Mouse (Mus musculus) heart, adult 2 months (tissue): ENCODE measurements at regions not wholly inside any gene's neighbourhood (a gene's known extent, or its start where the extent isn't known, plus 50 kb on each side); places are given as distances from the start of the nearest gene placed in this dataset.

Experiments used
- DNase-seq, 2 experiments: peaks; one replicate each; pipeline ENCODE4 v3.0.0; 2021
- H3K27ac ChIP-seq: fragments of 200-600 bp; 2 replicates; pipeline ENCODE4 v1.8.1; 2022
- H3K27me3 ChIP-seq: fragments of 200-500 bp; 2 replicates; pipeline ENCODE4 v1.6.1; 2012; ENCODE audit warnings: mild to moderate bottlenecking, low read length, inconsistent platforms, mixed read lengths; ENCODE audit not compliant: control insufficient read depth, insufficient read depth
- H3K36me3 ChIP-seq: fragments of 200-500 bp; 2 replicates; pipeline ENCODE4 v1.6.1; 2012; ENCODE audit warnings: low read length, inconsistent platforms; ENCODE audit not compliant: control insufficient read depth, insufficient read depth
- H3K4me1 ChIP-seq: fragments of 200-500 bp; 2 replicates; pipeline ENCODE4 v1.6.1; 2011; ENCODE audit warnings: low read length; ENCODE audit not compliant: control insufficient read depth, insufficient read depth
- H3K4me3 ChIP-seq: fragments of 200-600 bp; 2 replicates; pipeline ENCODE4 v1.8.1; 2022
- H3K79me2 ChIP-seq: fragments of 200-500 bp; replicated peaks from 2 replicates; pipeline ENCODE4 v1.6.1; 2012; ENCODE audit warnings: mild to moderate bottlenecking, inconsistent platforms, low read length, moderate library complexity, mixed read lengths; ENCODE audit not compliant: control insufficient read depth, insufficient read depth
- H3K9ac ChIP-seq: fragments of 200-500 bp; 2 replicates; pipeline ENCODE4 v1.6.1; 2012; ENCODE audit warnings: low read depth, mild to moderate bottlenecking, control low read depth, inconsistent platforms, low read length, mixed read lengths
- CTCF ChIP-seq: fragments of 200-600 bp; IDR thresholded peaks from 2 replicates; pipeline ENCODE4 v1.8.1; 2022; ENCODE audit warnings: antibody characterized with exemption, mild to moderate bottlenecking, moderate library complexity
- EP300 ChIP-seq: fragments of 200-500 bp; IDR thresholded peaks from 2 replicates; pipeline ENCODE4 v1.6.1; 2011; ENCODE audit warnings: low read depth, low read length, control low read depth; ENCODE audit not compliant: insufficient read depth
- POLR2A ChIP-seq: fragments of 200-500 bp; IDR thresholded peaks from 2 replicates; pipeline ENCODE4 v1.6.1; 2011; ENCODE audit warnings: mild to moderate bottlenecking, low read depth, low read length, control low read depth; ENCODE audit not compliant: insufficient read depth
- WGBS: fragments of 180-500 bp; shearing (Covaris S2); methylation state at CpG from one replicate; pipeline ENCODE4 v1.1.7; 2018; 5-methylcytosine and 5-hydroxymethylcytosine counted together
- intact Hi-C: fragments of 180-260 bp; cut with DNase I; formaldehyde crosslinking; loops from one replicate; pipeline ENCODE4 v1.15.1; 2025

DNA sequence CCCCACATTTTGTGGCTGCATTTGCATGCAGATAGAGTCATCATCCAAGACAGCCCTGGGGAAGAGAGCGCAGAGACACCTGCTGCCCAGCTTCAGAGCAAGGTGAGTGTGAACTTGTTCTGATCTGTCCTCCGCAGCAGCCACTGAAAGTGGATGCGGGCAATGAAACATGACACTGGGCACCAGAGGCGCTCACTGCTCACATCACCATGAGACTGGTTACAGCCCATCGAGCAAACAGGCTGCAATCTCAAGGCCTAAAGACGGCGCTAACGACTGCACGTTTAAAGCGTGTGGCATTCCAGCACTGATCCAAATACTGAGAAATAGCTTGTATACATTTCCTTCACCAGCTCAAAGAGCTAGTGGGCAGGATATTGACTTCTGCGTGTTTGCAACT lies 65.8 kb downstream of the Barhl2 start:
- H3K9ac ChIP-seq: no peak overlapping the region
- no peak for DNase-seq
- H3K4me1 ChIP-seq: no peaks in the 10 kb centered on the region
- no peaks in the 10 kb centered on the region for H3K79me2 ChIP-seq
- H3K27ac ChIP-seq: no peak overlapping the region
- no peak overlapping the region for H3K4me3 ChIP-seq
- intact Hi-C loops: no loop called here
- TF ChIP-seq CTCF: no peak
- no peak for TF ChIP-seq POLR2A
- TF ChIP-seq EP300: no peak
- H3K27me3 ChIP-seq: no peaks in the 10 kb centered on the region
- WGBS: 77% methylated on average over 11 of the region's 11 CpGs
- no peaks in the 10 kb centered on the region for H3K36me3 ChIP-seq

GRCm38 (mm10) chr5:106386621-106387020 lies 71.3 kb downstream of the Barhl2 start:
- intact Hi-C loops: no loop called here
- DNase-seq: no peak
- WGBS: 85% methylated on average over 7 of the region's 7 CpGs

DNA sequence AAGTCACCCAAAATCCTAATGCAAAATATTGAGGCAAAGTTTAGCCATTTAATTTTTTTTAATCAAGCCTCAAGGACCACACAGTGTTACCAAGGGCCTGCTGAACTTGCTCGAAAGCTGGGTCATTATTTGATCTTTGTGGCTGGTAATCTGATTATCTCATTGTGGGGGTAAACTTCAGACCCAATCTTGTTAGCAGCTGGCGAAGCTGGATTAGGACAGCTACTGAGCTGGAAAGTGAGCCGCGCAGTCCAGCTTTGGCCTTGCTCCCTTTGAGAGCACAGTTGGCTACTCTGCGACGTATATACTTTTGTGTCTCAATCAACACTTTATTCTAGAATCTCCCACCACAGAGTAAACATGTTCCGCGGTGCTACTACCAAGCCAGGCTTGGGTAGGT lies 72.1 kb downstream of the Barhl2 start:
- 60% methylated on average over 8 of the region's 8 CpGs for WGBS
- intact Hi-C loops: no loop called here
- Histone ChIP-seq H3K27ac (no peak overlapping the region), H3K4me1 (no peaks in the 10 kb centered on the region), H3K79me2 (no peaks in the 10 kb centered on the region), H3K27me3 (no peaks in the 10 kb centered on the region), H3K9ac (no peak overlapping the region), H3K36me3 (no peaks in the 10 kb centered on the region), H3K4me3 (no peak overlapping the region)
- no peak for TF ChIP-seq POLR2A
- TF ChIP-seq CTCF: no peak
- no peak for DNase-seq

More at GRCm38 (mm10) chr5:106386621-106387020, 71.3 kb downstream of the Barhl2 start:
- Histone ChIP-seq H3K4me1 (no peaks in the 10 kb centered on the region), H3K27me3 (no peaks in the 10 kb centered on the region), H3K79me2 (no peaks in the 10 kb centered on the region), H3K9ac (no peak overlapping the region), H3K36me3 (no peaks in the 10 kb centered on the region), H3K27ac (no peak overlapping the region), H3K4me3 (no peak overlapping the region)
- TF ChIP-seq CTCF (no peak), POLR2A (no peak), EP300 (no peak)

DNA sequence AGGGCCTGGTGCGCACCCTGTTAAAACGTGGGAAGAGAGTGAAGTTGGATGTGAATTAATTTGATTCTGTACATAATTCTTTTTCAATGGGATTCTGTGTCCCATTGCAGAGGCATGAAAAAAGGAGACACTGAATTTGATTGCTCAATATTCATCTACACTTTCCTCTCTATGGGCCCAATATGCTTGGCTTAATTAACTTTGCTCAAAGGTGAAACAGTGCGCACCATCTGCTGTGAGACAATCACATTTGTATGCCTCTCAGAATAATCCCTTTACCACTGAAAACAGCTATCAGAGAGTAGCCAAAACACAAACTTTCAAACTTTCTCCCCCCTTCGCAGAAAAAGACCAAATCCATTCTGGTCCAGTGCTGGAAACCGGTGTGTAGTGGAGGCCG lies 72.7 kb downstream of the Barhl2 start:
- no peak overlapping the region for H3K4me3 ChIP-seq
- TF ChIP-seq CTCF: no peak
- TF ChIP-seq EP300: no peak
- no peak for TF ChIP-seq POLR2A
- H3K27me3 ChIP-seq: no peaks in the 10 kb centered on the region
- intact Hi-C loops: no loop called here
- no peak overlapping the region for H3K27ac ChIP-seq
- DNase-seq: no peak
- 73% methylated on average over 6 of the region's 6 CpGs for WGBS
- no peaks in the 10 kb centered on the region for H3K36me3 ChIP-seq
- no peaks in the 10 kb centered on the region for H3K4me1 ChIP-seq
- H3K9ac ChIP-seq: no peak overlapping the region
- no peaks in the 10 kb centered on the region for H3K79me2 ChIP-seq

GRCm38 (mm10) chr5:106384138-106384770 lies 73.7 kb downstream of the Barhl2 start:
- Histone ChIP-seq H3K79me2 (no peaks in the 10 kb centered on the region), H3K27me3 (no peaks in the 10 kb centered on the region), H3K36me3 (no peaks in the 10 kb centered on the region), H3K4me3 (no peak overlapping the region), H3K9ac (no peak overlapping the region), H3K27ac (no peak overlapping the region), H3K4me1 (no peaks in the 10 kb centered on the region)
- DNase-seq: no peak
- no peak for TF ChIP-seq POLR2A
- no peak for TF ChIP-seq CTCF
- TF ChIP-seq EP300: no peak
- intact Hi-C loops: no loop called here
- 44% methylated on average over 6 of the region's 6 CpGs for WGBS

GRCm38 (mm10) chr5:106381919-106382318 lies 76.0 kb downstream of the Barhl2 start:
- Histone ChIP-seq H3K79me2 (no peaks in the 10 kb centered on the region), H3K4me3 (no peak overlapping the region), H3K27me3 (no peaks in the 10 kb centered on the region), H3K36me3 (no peaks in the 10 kb centered on the region), H3K4me1 (no peaks in the 10 kb centered on the region), H3K9ac (no peak overlapping the region), H3K27ac (no peak overlapping the region)
- DNase-seq: no peak
- 82% methylated on average over 3 of the region's 3 CpGs for WGBS
- no peak for TF ChIP-seq EP300
- TF ChIP-seq CTCF: peak; percentile 25
- intact Hi-C loops: no loop called here
